Mouse (Mus musculus) left cerebral cortex, adult 11 months (tissue): ENCODE results near the gene Nr2f2.

ENCODE experiments used
- DNase-seq: peaks from one replicate; pipeline ENCODE4 v3.0.0; 2022; ENCODE audit warnings: low spot score

Gene Nr2f2

DNA sequence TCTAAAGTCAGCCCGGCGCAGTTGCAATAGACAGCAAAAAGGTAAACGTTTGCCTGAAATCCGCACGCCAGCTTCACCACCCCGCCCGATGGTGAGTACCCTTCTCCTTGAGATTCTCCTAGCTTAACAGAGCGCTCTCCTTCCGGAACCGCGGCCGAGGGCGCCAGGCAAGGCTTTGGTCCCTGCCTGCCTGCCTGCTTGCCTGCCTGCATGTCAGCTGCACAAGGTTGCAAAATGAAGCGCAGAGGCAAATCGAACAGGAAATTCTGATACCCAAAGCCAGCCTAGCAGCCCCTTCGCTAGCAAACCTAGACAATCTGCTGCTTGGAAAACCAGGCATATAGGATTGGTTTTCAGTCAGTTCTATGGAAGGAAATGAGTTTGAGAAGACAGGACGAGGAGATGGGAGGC, 1.1 kb downstream of the Nr2f2 start:
- no peak for DNase-seq

DNA sequence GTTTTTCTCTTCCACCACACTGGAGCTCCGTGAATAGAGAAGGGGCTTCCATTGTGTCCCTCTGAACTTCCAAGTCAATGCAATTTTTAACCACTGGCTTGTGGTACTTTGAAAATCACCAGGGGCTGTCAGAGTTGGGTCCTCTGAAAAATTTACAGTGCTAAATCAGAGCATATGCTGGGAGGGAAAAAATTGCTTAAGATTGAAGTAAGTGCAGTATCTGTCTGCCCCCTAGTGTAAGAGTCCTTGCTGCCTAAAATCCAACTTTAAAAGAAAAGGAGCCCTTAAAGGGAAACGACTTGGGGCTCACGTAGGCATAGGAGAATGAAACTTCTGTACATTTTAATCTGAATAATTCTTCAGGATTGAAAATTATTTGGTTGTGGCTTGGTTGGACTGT, 1.7 kb downstream of the Nr2f2 start:
- DNase-seq = no peak

DNA sequence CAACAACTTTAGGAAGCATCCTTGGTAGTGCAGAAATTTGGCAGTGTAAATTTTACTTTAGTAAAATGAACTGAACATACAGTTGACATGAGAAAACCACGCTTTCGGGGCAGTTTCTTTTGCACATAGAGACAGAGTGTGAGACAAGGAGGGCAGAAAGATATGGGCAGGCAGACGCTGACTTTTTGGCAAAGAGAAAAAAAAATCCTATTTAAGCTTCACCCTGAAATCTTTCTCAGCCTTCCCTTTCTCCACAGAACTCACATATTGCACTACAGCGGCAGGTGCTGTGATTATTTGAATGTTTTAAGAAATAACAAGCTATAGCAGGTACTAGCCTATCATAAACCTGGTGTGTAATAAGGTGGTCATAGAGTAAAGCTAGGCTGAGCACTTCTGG, 3.2 kb downstream of the Nr2f2 start:
- DNase-seq = no peak

DNA sequence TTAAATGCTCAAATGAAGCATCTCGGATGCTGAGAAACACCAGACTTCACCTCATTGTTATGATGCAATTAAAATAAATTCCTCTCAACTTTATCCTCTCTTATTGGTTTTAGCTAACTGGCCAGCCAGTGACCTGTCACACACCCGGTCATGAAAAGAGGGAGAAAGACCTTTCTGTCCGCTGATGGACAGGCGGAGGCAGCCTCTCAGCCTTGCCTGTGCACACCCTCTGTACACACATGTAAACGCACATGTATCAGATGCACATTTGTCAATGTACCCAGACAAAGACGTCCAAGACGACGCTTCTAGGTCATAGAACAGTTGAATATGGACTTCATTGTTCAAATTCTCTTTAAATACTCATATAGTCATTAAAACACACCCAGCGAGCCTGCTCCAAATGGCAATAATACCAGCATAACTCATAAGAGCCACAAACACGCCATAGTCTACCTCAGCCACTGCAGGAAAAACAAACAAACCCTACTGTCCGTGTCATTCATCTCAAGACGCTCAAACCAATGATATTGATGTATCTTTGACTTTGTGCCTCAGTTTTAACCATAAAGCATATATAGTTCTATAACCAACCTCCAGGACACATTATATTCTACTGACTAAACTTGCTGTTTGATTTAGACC, 3.9 kb downstream of the Nr2f2 start:
- no peak for DNase-seq

DNA sequence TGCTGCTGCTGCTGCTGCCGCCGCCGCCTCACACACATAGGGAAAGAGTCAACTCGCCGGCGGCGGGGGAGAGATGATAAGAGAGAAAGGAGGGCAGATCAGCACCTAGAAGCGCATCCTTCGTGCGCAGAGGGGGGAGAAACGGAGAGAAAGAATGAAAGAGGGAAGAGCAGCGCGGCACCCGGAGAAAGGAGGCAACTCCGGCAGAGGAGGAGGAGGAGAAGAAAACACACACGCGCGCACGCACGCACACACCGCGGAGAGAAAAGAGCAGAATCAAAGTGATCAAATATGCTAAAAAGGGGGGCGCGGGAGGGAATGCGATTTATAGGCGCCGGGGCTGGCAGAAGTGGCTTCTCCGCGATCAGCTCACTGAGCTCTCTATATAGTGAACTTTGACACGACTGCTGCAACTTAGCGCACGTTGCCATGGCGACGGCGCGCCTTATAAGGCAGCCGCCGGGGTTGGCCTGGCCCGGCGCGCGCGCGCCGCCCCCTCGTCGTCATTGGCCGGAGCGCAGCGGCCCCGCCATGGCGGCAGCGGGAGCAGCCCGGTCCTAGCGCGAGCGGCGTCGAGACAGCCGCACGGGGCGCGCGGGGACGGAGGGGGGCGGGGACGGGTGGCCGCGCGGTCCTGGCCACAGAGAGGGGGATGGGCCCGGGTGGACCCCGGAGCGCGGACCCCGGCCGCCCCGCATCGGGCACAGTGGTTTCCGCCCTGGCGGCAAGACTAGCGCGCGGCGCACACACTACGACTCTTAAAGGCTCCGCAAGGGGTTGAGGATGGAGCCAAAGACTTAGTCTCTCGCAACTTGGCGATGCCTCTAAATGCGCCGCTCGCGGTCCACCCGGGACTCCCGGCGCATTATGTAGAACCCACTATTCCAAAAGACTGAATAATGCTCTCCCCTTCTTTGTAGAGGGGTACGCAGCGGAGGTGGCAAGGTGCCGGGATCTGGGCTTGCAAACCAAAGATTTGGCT, 4.9 kb downstream of the Nr2f2 start:
- DNase-seq = peak; percentile 51

DNA sequence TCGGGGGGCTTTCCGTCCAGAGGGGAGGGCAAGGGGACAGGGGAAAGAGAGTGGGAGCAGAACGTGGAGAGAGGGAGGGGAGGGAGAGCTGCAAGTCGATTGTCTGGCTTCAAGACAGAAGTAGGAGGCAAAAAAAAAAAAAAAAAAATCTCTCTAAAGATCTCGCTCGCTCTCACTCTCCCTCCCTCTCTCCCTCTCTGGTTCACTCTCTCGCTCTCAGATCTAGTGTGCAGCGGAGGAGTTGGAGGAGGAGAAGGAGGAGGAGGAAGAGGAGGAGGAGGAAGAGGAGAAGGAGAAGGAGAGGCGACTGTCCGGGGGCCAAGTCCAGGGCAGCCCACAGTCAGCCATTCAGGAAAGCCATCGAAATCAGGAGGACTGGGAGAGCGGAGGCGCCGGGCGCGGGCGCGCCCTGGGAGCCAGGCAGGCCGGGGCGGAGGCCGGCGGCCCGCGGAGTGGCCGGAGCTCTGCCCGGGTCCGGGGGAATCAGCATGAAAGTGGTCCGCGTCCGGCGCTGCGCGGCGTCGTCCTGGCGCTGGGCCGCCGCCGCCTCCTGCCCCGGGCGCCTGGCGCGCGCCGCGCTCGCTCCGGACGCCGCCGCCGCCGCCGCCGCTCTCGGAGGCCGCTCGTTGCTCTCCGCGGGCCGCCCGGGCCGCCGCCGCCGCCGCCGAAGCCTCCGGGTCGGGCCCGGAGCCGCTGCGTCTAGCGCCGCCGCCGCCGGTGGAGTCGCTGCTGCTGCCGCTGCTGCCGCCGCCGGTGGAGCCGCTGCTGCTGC, 5.7 kb downstream of the Nr2f2 start:
- no peak for DNase-seq

DNA sequence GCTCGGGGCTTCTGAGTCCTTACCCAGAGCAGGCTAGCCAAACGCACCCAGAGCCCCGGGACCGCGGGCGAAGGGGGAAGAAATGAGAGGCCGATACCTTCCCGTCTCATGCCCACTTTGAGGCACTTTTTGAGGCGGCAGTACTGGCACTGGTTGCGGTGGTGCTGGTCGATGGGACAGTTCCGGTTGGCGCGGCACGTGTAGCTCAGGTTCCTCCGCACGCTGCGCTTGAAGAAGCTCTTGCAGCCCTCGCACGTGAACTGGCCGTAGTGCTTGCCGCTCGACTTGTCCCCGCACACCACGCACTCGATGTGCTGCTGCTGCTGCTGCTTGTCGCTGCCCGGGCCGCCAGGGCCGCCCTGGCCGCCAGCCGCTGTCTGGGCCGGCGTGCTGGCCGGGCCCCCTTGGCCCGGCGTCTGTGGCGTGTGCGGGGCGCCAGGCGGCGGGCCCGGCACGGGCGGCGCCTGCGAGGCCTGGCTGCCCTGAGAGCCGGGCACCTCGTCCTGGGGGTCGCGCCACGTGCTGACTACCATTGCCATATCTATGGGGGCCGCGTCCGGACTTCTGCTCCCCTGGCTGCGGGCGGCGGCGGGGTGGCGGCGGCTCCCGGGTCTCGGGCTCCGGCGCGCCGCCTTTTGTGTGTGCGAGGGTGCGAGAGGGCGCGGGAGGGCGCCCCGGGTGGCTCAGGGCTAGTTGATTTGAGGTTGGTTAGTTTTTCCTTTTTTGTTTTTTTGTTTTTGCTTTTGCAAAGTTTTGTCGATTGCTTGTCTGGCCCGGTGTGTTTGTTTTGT, 6.5 kb downstream of the Nr2f2 start:
- no peak for DNase-seq

DNA sequence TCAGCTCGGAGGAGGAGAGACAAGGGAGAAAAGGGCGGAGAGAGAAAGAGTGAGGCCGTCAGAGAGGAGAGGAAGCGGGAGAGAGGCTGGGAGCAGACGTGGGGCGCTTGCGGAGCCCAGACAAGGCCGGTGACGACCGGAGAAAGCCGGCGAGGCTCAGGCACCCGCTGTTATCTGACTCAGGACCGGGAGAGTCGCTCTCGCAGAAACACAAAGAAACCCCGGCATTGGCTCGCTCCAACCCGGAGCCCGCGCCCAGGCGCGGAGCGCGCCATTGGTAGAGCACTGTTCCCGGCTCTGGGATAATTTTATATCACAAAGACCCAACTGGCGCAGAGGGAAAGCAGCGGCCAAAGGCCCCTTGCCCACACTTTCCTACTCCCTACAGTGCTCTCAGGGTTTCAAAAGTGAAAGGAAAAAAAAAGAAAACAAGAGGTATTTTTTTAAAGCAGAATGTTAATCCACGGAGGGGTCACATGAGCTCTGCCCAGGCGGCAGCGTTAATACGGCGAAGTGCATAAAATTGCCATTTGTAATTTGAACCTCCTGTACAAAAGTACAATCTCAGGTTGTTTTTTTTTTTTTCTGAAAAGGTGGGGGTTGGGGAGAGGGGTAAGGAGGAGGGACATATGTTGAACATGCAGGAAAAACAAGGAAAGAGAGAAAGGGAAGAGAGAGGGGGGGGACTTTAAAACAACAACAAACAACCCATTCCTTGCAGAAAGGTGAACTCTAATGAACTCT, 7.5 kb downstream of the Nr2f2 start:
- no peak for DNase-seq

DNA sequence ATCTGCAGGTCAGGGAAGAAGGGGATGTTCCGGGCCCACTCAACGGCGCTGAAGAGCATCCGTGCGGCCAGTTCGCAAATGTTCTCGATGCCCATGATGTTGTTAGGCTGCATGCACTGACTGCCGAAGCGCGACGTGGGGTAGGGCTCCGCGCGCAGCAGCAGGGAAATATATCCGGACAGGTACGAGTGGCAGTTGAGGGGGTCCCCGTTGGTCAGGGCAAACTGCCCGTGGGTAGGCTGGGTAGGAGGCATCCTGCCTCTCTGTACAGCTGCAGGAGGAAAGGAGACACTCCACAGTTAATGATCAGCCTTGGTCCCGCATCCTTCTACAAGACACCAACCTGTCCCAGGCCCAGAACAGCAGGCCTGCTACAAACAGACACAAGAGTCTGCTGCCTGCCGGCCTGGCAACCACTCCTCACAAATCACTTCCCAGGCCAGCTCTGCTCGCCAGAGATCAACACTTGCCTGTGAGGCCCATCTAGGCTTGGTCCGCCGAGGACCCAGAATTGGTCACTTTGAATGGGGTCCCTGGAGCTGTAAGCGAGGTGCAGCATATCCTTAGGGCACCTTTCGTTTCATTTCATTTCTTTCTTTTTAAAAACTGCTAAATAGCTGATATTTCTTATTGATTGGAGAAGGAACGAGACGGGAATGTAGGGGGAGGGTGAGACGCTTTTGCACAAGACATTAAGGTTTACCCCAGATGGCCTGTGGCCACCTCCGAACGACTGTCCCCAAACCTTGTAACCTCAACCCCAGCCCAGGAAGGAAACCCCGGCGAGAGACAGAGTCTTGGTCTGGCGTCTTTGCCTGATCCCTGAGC, 8.3 kb downstream of the Nr2f2 start:
- DNase-seq = no peak

DNA sequence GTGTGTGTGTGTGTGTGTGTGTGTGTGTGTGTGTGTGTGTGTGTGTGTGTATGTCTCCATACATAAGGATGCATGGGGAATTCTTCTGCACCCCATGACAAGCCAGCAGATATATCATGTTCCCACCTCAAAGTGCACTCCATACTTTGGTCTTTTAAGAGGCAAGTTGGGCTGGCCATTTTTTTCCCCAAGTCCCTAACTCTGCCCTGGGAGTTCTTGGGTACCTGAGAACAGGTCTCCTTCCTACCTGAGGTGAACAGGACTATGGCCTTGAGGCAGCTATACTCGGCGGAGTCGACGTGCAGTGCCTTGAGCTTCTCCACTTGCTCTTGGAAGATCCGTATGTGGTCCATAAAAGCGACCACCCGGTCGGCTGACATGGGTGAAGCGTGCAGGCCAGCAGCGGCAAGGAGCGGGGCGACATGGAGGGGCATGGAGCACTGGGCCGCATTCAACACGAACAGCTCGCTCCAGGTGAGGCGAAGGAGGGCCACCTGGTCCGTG, 9.0 kb downstream of the Nr2f2 start:
- no peak for DNase-seq

DNA sequence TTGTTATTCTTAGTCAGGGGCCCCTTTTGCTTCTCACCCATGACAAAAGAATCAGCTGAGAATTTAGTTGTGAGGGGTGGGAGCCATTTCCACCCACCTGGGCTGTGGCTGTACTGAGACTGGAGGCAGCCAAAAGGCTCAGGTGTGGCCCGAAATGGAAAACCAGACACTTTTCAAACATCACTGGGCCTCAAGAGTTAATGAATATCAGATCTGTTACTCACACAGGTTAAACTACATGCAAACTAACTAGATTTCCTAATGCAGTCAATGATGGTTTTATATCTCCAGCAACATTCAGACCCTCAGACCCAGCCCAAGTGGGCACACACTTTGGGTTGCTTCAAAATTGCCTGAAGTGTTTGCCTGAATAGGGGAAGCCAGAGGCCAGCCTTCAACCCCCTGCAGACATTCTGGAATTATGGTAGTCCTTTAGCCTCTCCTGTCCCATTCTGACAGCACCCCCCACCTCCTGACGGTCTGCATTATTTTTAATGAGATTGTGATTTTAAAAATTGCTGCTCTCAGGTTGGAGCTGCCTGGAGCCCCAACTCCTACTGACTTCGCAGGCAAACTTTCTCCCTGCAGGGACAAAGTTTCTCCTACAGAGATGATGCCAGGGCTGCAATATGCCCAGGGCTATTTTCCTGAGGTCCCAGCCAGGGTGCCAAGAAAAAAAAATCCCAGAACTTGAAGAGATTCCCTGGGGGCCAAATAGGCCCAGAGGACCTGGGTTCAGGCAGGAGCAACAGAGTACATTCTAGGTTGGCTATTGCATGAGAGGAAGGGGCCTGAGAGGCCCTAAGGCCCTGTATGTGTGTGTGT, 9.6 kb downstream of the Nr2f2 start:
- no peak for DNase-seq

DNA sequence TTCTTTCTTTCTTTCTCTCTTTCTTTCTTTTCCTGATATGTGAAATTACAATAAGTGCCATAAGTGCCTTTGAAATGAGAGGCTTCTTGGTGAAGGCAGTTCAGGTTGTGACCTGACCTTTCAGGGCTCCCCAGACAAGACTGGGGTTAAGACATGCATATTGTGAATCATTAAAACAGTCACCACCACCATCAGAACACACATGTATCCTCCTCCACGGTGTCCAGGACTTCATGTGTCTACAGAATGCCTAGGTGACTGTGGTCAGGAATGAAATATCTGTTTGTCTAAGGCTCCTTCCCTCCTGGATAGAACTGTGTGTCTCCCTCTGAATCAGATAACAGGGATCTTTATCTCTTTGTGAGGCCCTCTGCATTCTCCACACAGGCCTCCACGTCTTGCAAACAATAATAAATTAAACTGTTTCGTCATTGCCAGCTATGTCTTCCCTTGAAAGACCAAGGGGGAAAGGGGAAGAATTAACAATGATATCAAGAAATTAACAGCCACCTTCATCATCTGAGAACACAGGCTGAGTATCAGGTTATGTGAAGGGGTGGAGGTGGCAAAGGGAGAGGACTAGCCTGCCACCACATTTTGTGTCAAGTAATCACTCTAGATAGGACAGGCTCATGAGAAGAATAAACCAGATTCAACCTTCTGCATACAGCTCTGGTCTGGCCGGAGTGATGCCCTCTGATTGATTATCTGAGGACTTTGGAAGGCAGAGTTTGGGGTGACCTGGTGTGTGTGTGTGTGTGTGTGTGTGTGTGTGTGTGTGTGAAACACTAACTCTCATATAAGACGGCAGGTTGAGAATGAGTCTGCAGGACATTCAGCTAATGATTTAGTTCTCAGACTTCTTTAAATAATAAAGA, 10.6 kb downstream of the Nr2f2 start:
- no peak for DNase-seq

DNA sequence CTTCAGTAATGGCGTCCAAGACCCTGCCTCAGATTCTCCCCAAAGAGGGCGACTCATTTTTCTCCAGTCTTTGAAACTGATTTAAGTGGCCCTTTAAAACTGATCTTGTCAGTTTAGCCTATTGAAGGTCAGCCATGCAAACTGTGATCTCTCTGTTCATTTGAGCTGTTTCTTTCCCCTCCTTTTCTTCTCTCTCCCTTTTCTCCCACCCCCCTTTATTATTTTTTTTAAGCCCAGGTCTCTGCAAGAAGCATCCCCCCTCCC, 11.2 kb downstream of the Nr2f2 start:
- no peak for DNase-seq

DNA sequence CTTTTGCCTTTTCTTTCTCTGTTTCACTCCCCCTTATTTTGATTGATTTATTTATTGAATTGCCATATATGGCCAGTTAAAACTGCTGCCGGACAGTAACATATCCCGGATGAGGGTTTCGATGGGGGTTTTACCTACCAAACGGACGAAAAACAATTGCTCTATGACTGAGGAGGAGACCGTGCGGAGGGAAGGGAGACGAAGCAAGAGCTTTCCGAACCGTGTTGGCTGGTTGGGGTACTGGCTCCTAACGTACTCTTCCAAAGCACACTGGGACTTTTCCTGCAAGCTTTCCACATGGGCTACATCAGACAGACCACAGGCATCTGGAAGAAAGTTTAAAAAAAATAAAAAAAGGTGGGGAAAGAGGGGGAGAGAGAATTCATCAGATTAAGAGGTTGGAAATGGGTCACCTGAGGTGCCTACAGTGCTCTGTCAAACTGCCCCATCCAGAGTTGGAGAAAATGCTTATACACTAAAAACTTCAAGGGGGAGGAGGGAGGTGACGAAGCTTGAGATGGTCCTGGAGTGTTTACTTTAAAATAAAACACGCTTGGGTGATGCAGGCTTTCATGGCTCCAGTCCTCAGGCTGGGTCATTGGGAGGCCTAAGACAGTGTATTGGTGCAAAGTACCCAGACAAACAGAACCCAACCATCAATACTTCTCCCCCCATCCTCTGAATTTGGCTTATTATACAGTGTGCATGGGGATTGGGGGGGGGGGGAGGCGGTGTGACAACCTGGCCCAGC, 11.8 kb downstream of the Nr2f2 start:
- DNase-seq = no peak

DNA sequence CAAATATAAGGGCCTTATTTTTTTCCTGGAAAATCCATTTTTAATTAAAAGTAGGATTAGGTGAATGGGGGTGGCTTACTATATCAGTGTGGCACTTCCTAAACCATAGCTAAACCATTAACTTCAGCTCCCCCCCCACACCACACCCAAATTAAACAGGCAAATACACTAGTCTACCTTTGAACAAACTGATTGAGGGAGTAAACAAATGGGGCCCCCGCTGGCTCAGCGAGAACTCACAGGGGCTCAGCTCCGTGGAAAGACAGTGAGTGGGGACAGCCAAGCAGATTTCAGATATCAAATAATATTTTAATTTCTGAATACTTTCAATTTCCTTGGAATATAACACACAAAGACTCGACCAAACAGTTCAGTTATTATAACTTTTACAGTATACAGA, 13.4 kb downstream of the Nr2f2 start:
- no peak for DNase-seq

DNA sequence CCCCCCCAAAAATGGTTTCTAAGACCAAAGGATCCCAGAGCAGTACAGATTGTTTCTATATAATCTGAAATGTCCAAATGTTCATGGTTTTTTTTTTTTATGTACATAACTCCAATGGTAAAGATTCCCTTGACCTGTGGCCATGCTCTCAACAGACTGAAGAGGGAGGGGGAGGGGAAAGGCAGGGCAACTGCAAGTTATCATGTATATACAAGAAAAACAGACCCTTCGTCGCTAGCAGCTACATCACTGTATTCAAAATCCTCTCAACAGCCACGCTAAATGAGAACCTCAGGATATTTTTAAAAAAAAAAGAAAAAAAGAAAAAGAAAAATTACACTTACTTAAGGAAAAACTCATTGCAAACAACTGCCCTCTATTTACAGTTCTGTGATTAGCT, 13.9 kb downstream of the Nr2f2 start:
- no peak for DNase-seq

DNA sequence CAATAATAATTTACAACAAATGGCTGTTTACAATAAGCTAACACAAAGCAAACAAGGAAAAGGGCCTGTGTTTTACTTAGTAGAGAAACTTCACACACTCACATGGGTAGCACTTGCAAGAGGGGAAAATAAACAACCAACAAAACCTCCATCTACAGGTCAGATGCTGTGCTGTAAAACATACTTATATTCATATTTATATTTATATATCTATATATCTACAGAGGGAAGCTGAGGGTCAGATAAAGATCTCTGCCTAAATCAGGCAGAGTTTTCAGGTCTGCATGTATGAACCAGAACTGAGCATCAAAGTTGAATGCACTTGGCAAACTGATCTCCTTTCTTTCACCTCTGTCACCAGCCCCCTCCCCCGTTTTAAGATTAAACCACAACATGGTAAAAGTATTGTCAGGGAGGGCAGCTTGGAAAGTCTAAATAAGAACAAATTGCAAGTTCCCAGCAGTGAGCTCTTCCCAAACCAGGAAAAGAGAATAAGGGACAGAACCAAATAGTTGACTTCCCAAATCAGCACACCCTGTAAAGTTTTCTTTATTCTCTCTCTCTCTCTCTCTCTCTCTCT, 14.5 kb downstream of the Nr2f2 start:
- no peak for DNase-seq
